Mouse (Mus musculus): ENCODE results near the gene Tex13c1. TPM values are rescaled to one million over a fixed set of nuclear protein-coding genes. Genes with fewer than 3 reads are reported as not detected.

Gene Tex13c1
- not detected in 2 replicates for polyA plus RNA-seq (2014; fragmentation: Nextera tagmentation; extraction: Ambion mirVana)

DNA sequence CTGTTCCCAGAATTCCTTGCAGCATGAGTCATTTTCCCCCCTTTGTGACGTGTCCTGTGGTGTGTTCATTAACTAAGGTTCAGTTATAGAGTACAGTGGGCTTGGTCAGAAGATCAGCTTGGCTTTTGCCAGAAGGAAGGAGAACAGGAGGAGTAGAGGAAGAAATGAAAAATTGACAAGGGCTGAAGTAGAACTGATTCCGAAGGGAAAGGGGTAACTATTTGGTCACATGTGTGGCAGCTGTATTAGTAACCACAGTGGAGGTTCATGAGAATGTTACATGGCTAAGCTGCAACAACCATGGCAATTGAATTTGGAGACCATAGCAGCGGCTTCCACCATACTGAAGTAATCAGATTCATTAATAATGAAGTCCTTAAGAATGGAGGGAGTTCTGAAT lies at the start of gene Tex13c1:
Tex13c1 (plus strand) TSS at position 301 of the 400 bp plus-strand sequence.
- H3K4me1 ChIP-seq (replicated peaks; ENCODE audit: control insufficient read depth, insufficient read depth, low read length) = no peaks in the 10 kb centered on the region
- ATAC-seq (replicated peaks; ENCODE audit: low FRiP score) = no peak
- 73% methylated on average over 3 of the region's 3 CpGs for WGBS
- H3K4me2 ChIP-seq = no peak within 1 kb of the TSS
- no peaks in the 10 kb centered on the region for H3K36me3 ChIP-seq (ENCODE audit: control insufficient read depth, insufficient read depth, low read length)
- no peak within 1 kb of the TSS for H3K4me3 ChIP-seq (ENCODE audit: low read depth, low read length)
- H3K27ac ChIP-seq (ENCODE audit: low read depth, low read length) = no peak within 1 kb of the TSS
- DNase-seq (ENCODE audit: low spot score) = no peak
- H3K9ac ChIP-seq (ENCODE audit: low read depth, low read length) = no peak within 1 kb of the TSS
- H3K27me3 ChIP-seq (replicated peaks; ENCODE audit: control insufficient read depth, insufficient read depth, low read length) = no peaks in the 10 kb centered on the region
- no peaks in the 10 kb centered on the region for H3K9me3 ChIP-seq (ENCODE audit: control insufficient read depth, low read length)

Other genes with a start within 250 kb of the Tex13c1 start
- gene Tenm1, start 162.0 kb upstream of the Tex13c1 start, polyA plus RNA-seq (2014; fragmentation: Nextera tagmentation; extraction: Ambion mirVana) = 0.08 and 0.11 TPM in 2 replicates